Mouse (Mus musculus): ENCODE data around the gene Kcnh1. TPM values are rescaled to one million over a fixed set of nuclear protein-coding genes. Genes with fewer than 3 reads are reported as not detected.

Gene Kcnh1
- total RNA-seq, 2 experiments from 2014 or later, result 24.0 to 27.2 TPM

DNA sequence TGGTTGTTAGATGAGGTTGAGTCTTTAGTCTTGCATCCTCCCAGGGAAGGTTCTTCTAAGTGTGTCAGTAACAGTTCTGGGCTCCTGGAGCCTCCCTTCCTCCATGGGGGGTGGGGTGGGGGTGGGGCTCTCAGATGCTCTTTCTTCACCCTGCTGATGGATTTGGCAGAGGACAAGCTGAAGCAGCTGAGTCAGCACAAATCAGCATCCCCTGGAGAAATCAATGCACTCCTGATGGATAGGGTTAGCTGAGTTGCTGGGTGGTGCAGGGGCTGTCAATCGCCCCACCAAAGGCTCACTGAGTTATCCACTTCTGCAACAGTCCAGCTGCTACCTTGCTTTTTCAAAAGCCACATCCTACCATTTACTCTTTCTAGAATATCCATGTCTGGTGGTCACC, 329.1 kb downstream of the Kcnh1 start:
- DNase-seq (ENCODE audit: low spot score in 2 of 2), result no peak

DNA sequence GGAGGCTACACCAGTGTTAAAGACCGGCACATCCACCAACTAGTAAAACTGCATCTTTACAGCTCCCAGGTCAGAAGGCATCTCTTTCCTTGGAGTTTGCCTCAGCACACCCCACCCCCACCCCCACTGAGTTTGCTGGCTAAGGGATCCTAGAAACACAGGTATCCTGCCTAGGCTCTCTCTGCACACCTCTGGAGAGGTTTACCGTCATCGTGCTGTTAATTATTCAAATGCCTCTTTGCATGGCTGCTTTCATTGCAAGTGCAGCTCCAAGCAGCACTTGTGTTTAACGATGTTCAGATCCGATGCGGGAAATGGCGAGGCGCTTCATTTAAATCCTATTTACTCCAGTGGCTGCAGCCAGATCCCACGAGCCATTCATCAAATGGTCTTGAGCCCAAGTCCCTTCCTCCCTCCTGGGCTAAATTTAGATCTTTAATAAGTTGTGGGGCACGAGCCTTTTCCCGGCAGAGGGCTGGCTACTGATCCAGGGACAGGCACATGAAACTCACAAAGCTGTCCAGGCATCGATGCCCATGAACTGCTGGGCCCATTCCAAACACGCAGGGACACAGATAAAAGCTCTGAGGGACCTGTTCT, 330.4 kb downstream of the Kcnh1 start:
- no peak for DNase-seq (ENCODE audit: low spot score in 2 of 2)

- no peak for DNase-seq (ENCODE audit: low spot score in 2 of 2)
These were observed 332.0 kb downstream of the Kcnh1 start for GRCm38 (mm10) chr1:192522376-192523178.

DNA sequence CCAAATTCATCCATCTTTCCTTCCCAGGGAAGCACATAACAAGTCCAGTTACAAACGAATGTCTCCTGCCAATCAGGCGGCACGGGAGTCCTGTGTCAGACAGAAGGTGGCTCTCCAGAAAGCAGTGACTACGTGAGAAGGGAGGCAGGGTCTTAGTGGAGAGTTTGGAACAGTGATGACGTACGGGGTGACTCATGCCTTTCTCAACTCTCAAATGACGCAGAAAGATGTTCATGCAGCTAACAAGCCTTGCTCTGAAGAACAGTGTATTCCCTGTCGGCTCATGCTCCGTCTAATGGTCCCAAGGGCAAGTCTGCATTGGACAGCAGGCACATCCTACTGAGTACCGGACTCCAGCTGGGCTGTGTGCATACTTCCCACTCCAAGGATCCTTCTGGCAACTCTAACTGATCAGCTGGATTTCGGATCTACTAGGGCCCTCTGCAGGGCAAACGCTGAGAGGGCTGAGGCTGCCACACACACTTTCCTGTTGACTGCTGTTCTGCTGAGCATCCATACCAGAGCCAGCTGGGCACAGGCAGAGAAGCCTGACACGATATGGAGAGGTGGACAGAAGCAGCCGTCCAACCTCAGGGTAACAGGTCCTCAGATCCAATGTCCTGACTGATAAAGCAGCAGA, 335.3 kb downstream of the Kcnh1 start:
- DNase-seq (ENCODE audit: low spot score in 2 of 2), result no peak

DNA sequence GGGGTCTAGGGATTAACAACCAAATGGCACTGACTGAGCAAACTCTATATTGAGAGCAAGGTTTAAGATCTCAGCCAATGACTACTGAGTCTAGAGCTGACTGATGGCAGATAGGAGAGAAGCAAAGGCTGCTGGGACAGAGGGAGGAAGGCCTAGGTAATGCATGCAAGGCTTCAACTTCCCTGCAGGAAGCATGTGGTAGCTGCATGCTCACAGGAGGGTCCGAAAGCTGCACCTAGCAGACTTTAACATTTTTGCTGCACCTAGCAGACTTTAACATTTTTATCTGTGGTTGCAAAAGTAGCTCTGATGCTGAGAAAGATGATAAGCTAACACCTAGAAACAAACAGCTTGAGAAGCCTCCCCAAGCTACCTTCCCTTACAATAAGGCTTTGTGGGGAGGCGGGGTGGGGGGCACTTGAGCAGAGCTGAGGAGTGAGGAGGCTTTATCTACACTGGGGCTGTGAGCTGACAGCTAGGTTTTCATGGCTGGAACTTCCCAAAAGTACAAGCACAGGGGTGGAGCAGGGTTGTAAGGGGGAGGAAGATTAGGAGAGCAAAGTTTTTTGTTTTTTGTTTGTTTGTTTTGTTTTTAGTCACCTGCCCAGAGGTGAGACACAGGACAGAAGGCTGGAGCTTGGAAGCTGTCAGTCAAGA, 341.0 kb downstream of the Kcnh1 start:
- no peak for DNase-seq (ENCODE audit: low spot score in 2 of 2)

GRCm38 (mm10) chr1:192532212-192532611, 341.6 kb downstream of the Kcnh1 start:
- DNase-seq (ENCODE audit: low spot score in 2 of 2), result no peak

GRCm38 (mm10) chr1:192533016-192533415, 342.4 kb downstream of the Kcnh1 start:
- no peak for DNase-seq (ENCODE audit: low spot score in 2 of 2)

- DNase-seq (ENCODE audit: low spot score in 2 of 2), result no peak
These were observed 345.9 kb downstream of the Kcnh1 start for GRCm38 (mm10) chr1:192536440-192536839.

DNA sequence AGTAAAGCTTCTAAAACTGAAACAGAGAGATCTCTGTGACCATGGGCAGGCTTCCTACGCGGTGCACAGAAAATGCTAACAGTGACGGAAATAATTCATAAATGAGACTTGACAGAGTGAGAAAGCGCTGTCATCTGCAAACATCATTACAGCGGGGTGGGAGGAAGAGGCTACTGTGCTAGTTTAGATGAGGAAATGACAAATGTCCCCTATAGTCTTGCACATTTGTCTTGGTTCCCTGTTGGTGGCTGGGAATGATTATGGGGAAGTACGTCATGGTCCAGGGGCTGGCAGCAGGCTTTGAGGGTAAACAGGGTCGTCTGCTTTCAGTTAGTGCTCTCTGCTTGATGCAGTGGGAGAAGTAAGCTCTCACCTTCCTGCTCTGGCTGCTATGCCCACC, 346.6 kb downstream of the Kcnh1 start:
- no peak for DNase-seq (ENCODE audit: low spot score in 2 of 2)

- no peak for DNase-seq (ENCODE audit: low spot score in 2 of 2)
These were observed 351.5 kb downstream of the Kcnh1 start for GRCm38 (mm10) chr1:192542093-192542492.

DNA sequence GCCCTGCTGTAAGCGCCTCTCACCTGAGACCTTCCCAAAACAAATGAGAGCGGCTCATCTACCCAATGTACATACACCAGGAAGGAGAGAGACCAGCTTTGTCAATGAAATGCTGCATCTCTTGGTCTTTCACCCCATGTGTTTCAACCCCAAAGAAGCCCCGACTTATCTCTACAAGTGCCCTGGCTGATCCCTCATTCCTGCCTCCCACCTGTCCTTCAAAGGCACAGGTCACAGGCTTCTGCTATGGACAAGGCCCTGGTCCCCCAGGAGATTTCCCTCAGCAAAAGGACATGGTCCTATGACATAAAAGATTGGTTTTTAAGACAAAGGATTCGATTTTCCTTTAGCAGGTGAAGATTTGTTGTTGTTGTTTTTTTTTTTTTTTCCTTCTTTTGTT, 353.1 kb downstream of the Kcnh1 start:
- no peak for DNase-seq (ENCODE audit: low spot score in 2 of 2)

DNA sequence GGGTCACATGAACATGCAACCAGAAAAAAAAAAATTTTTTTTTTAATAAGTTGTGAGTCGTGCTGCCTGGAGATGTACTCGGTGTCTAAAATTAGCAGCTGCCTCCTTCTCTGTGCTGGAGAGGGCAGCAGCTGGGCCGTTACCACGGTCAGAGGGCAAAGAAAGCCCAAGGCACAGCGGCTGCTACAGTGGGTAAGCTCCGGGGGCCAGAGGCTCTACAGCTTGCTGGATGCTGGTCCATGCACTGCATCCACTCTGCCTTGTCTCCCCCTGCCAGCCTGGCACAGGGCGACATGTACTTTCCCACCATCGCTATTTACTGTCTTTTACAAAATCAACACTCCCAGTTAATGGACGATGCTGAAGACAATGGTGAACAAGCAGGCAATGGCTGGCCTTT, 353.5 kb downstream of the Kcnh1 start:
- DNase-seq (ENCODE audit: low spot score in 2 of 2), result no peak

- DNase-seq (ENCODE audit: low spot score in 2 of 2), result no peak
These were observed 354.3 kb downstream of the Kcnh1 start for GRCm38 (mm10) chr1:192544901-192545300.

- DNase-seq (ENCODE audit: low spot score in 2 of 2), result no peak
These were observed 356.3 kb downstream of the Kcnh1 start for GRCm38 (mm10) chr1:192546843-192547242.

- DNase-seq (ENCODE audit: low spot score in 2 of 2), result no peak
These were observed 360.0 kb downstream of the Kcnh1 start for GRCm38 (mm10) chr1:192550561-192550960.

GRCm38 (mm10) chr1:192555516-192555915, 364.9 kb downstream of the Kcnh1 start:
- no peak for DNase-seq (ENCODE audit: low spot score in 2 of 2)

DNA sequence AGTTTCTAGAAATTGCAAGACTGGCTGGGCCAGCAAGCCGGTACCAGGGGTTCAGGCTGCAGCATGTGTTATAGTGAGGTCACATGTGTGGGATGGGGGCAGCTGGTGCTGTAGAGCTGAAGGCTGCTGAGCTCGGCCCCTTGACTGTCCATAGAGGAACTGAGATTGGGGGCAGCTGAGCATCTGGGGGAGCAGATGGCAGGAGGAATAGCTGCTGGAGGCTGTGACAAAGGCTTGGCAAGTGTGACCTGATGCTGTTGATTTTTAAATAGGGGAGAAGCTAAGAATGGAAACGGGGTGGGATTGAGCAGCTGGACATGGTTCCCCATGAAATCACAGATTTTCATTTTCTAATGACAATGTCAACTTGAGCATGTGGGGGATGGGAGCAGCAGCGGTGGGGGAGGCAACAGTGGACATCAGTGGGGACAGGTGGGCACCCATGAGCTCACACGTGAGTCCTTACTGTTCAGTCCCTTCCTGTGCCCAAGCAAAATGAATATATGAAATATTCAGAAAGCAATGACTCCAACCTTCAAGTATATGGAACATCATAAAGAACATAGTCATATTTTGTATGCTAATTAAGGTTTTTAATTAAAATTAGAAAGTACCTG, 367.5 kb downstream of the Kcnh1 start:
- DNase-seq (ENCODE audit: low spot score in 2 of 2), result peak; percentile 14 to 28

DNA sequence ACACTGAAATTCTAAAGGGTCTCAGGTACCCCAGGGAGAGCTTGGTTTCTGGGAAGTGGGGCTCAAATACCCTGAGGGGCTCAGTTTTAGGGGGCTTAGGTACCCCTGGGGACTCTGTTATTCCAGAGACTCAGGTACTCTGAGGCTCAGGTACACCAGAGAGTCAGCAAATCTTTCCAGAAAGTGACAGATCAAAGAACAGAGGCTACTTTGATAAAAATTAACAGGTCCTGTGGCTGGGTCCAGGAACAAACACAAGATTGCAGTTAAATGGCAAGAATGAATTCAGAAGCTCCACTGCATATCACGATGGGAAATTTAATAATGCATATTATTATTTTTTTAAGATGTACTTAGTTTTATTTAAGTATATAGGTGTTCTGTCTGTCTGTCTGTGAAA, 368.8 kb downstream of the Kcnh1 start:
- no peak for DNase-seq (ENCODE audit: low spot score in 2 of 2)
